Mouse (Mus musculus) liver, adult 2 months (tissue): ENCODE data around the gene Pate2.

Experiments used
- CTCF ChIP-seq: fragments of 200-500 bp; IDR thresholded peaks from 2 replicates; pipeline ENCODE4 v1.5.1; 2011; ENCODE audit warnings: low read depth, low read length, control low read depth
- POLR2A ChIP-seq: fragments of 200-500 bp; IDR thresholded peaks from 2 replicates; pipeline ENCODE4 v1.6.1; 2011; ENCODE audit warnings: low read length, control low read depth; ENCODE audit not compliant: insufficient read depth; ENCODE audit errors: extremely low read depth

GRCm38 (mm10) chr9:35541941-35542340, 28.1 kb upstream of the Pate2 start:
- no peak for TF ChIP-seq CTCF
- no peak for TF ChIP-seq POLR2A
